Mouse (Mus musculus) MEL-GATA-1-ER (cell line): Measurements from ENCODE around the gene Nr2e3.
"Not testable (repeated sequence)": the region's sequence is repeated elsewhere in the genome, so short reads cannot be mapped to it uniquely, and the experiment has no call there.

Source experiments
- DNase-seq: peaks from one replicate; pipeline ENCODE4 v3.0.0-alpha.2; 2012; ENCODE audit warnings: low read depth; ENCODE audit errors: extremely low read depth

Nr2e3 gene

GRCm38 (mm10) chr9:59951001-59951750, 9.3 kb downstream of the Nr2e3 start:
- no peak for DNase-seq

GRCm38 (mm10) chr9:59949981-59950380, 10.5 kb downstream of the Nr2e3 start:
- DNase-seq: no peak

DNA sequence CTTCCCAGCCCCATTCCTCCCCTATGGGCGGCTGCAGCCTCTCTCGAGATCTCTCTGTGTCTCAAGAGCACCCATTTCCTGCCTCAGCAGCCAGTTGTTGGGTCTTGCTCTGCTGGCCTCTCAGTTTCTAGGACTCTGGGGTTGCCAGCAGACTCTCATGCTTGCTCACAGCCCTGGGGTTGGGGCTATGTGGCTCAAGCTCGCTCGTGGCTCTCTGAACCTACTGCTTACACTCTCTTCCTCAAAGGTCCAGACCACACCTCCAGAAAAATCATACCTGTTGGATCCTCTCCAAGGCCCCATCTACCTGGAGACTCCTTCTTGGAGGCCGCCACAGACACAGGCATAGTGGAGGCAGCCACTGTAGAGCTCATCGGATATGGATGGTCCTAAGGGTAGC, 10.9 kb downstream of the Nr2e3 start:
- DNase-seq: no peak

DNA sequence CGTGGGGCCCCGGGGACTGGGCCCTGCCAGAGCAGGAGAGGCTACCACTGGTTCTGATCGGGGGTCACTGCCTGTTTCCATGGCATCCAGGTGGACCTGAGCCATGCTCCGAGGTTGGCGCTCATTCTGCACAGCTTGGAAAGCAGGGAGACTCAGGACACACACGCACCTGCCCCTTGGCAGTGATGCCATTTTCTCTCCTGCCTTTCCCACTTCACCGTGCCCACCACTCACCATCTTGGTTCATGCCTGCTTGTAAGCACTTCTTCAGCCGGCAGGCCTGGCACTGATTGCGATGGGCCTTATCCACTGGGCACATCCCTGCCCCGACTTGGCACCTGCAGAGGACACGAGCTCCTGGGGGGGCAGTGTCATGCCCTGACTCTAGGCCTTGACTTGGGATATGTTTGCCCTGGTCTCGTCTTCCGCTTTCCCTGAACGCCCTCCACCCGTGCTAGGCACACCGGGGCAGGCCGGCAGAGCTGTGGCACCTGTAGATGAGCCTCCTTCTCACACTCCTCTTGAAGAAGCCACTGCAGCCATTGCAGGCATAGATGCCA, 11.7 kb downstream of the Nr2e3 start:
- DNase-seq: no peak

- no peak for DNase-seq
Measured at GRCm38 (mm10) chr9:59948226-59948625, 12.2 kb downstream of the Nr2e3 start.

DNA sequence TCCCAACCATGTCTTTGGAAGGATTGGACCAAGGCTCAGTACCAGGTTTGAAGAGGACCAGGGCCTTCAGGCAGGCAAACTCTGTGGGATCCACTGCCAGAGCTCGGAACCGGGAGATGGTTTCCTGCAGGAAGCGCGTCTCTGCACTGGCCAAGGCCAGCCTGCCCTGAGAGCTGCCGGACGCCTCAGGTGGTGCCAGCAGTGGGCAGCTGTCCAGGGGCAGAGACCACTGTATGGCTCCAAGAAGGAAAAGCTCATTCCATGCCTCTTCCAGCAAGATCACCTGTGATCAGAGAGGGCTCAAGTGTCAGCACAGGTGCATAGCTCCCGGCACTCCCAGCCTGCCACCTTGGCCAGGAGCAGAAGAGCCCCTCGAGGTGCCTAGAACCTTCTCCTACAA, 13.2 kb downstream of the Nr2e3 start:
- no peak for DNase-seq

- DNase-seq: no peak
Measured at GRCm38 (mm10) chr9:59945241-59945640, 15.2 kb downstream of the Nr2e3 start.

GRCm38 (mm10) chr9:59943826-59944225, 16.6 kb downstream of the Nr2e3 start:
- no peak for DNase-seq

DNA sequence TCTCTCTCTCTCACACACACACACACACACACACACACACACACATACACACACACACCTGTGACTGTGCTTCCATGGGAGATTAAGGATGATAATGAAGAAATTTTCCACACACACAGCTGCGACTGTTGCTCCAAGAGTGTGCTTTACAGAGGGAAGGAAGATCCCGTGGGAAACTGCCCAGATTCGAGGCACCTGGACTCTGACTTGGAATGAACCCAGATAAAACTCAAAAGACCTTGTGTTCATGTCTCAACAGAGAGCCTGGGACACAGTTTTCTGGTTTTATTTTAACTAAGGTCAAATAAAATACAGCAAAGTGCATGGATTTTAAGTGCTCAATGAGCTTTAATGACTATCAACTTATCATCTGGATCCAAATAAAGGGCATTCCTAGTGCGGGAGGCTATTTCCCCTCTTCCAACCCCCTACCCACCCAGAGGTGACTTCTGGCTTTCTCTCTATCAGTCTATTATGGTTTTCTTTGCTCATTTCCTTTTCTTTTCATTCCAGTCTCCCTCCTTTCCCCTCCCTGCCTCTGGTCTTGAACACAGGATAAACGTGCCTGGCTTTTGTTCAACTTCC, 17.9 kb downstream of the Nr2e3 start:
- no peak for DNase-seq

- no peak for DNase-seq
Measured at GRCm38 (mm10) chr9:59941885-59942350, 18.5 kb downstream of the Nr2e3 start.

DNA sequence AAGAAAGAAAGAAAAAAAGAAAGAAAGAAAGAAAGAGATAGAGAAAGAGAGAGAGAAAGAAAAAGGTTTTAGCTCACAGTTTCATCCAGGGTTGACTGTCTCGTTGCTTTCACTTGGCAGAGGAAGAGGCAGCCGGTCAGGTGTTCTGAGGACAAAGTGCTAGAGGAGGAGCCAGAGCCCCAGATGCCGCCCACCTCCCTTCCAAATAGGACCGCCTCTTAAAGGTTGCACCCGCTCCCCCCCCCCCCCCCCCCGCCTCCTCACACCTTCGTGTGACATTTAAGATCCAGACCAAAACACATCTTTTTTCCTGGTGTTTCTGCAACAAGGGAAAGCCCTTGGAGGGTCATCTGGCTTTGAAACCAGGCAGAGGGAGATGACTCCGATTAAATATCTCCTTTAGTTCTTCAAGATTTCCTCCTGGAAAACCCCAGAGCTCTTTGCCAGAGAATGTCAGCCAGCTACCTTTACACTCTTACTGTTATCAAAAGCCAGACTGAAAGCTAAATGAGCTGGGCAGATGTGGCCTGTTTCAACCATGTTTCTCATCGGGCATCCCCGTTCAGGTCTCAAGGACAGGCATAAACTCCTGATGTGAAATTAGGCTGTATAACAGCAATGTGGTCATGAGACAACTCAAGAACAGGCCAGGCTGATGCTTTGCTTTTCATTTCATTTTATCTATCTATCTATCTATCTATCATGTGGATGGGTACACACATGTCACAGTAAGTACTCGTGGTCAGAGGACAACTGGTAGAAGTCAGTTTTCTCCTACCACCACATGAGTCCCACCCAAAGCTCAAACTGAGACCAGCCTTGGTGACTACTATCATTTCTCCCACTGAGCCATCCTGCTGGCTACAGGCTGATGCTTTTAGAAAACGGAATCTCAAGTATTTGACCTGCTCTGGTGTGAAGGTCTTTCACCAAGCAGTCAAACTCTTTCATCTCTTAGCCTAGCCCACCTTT, 19.3 kb downstream of the Nr2e3 start:
- DNase-seq: no peak

DNA sequence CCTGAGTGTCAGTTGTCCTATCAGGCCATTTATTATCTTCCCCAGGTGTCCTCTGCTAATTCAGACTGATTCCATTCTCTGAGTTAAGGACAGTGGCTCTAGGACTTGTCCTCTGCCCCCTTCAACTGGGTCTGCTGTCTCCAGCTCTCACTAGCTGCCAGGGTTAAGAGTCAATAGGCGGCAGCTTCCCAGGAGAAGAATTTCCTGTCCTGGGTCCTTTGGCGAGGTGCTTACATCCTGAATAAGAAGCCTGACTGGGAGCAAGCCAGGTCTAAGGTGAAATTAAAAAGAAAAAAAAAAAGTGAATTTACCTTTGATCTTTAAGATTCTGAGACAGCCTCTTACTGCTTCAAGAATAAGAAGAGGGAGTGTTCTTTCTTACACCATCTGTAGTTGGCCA, 20.8 kb downstream of the Nr2e3 start:
- no peak for DNase-seq

- no peak for DNase-seq
Measured at GRCm38 (mm10) chr9:59938529-59938928, 21.9 kb downstream of the Nr2e3 start.

GRCm38 (mm10) chr9:59935866-59936265, 24.6 kb downstream of the Nr2e3 start:
- DNase-seq: not testable (repeated sequence)

GRCm38 (mm10) chr9:59930248-59930647, 30.2 kb downstream of the Nr2e3 start:
- DNase-seq: no peak

- no peak for DNase-seq
Measured at GRCm38 (mm10) chr9:59914761-59915160, 45.7 kb downstream of the Nr2e3 start.

DNA sequence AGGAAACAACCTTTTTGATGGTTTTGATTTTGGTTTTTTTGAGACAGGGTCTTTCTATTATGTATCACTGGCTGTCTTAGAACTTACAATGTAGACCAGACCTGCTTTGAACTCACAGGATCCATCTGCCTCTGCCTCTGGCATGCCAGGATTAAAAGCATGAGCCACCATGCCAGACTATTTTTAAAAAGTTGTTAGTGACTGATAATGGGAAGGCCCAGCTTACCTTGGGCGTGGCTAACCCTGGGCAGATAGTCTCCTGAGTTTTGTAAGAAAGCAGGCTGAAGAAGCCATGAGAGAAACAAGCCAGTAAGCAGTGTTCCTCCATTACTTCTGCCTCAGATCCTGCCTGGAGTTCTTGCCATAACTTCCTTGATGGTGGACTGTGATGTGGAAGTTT, 57.1 kb downstream of the Nr2e3 start:
- no peak for DNase-seq
